Mouse (Mus musculus) stomach, postnatal 0 days (tissue): ENCODE measurements around the gene Sgms1.

Source experiments
- CTCF ChIP-seq: IDR thresholded peaks from 2 replicates; pipeline ENCODE4 v1.5.1; 2016; ENCODE audit warnings: antibody characterized with exemption, low read depth, mild to moderate bottlenecking, moderate library complexity
- EP300 ChIP-seq: optimal IDR thresholded peaks from 2 replicates; pipeline ENCODE3; 2016; ENCODE audit warnings: antibody characterized with exemption

- no peak for TF ChIP-seq CTCF
- no peak for TF ChIP-seq EP300
These were observed 159.2 kb downstream of the Sgms1 start for GRCm38 (mm10) chr19:32230301-32230700.
